Mouse (Mus musculus) thymus, postnatal 14 days (tissue): ENCODE results near the gene Ift80.
"Not testable (repeated sequence)": the region's sequence is repeated elsewhere in the genome, so short reads cannot be mapped to it uniquely, and the experiment has no call there.

Experiments
- DNase-seq: peaks from one replicate; pipeline ENCODE4 v3.0.0; 2021

The Ift80 gene

GRCm38 (mm10) chr3:69004437-69005337 is at the start of gene Ift80, which contains the start of gene Smc4:
Ift80 (minus strand) TSS chr3:69004570.
Smc4 (plus strand) TSS chr3:69004738.
- DNase-seq: peak; percentile 96

DNA sequence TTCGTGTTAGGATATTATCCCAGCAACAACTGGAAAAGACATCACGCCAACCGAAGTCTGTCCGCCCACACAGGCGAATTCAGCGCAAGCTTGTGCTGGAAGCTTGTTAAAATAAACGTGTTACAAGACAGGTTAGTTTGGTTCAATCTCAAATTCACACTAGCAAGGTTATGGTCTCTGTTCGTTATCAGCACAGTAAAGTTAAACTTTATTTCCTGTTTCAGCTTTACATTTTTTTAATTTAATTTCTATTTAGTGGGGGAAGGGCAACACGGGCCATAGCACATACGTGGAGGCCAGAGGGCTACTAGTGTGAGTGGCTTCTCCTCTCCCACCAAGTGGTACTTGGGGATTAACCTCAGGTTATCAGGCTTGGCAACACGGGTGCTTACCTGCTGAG is 47.5 kb upstream of the Ift80 start:
- no peak for DNase-seq

GRCm38 (mm10) chr3:69049011-69049410 is 44.6 kb upstream of the Ift80 start:
- DNase-seq: no peak

GRCm38 (mm10) chr3:69047684-69048083 is 43.3 kb upstream of the Ift80 start:
- DNase-seq: no peak

DNA sequence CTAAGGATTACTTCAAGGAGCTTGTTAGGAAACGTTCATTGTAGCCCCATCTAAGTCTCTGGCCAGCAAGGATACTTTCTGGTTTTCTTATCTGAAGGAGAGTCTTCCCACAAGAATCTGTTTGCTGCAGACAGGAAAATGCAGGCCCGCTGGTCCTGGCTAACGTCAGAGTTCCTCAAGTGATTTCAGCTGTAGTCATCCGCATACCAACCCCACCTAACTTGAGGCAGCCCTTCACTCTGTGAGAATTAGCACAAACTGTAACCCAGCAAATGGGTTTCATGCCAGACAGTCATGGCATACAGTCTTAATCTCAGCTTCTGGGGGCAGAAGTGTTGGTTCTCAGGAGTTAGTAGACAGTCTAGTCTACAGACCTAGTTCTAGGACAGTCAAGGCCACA is 42.1 kb upstream of the Ift80 start:
- no peak for DNase-seq

DNA sequence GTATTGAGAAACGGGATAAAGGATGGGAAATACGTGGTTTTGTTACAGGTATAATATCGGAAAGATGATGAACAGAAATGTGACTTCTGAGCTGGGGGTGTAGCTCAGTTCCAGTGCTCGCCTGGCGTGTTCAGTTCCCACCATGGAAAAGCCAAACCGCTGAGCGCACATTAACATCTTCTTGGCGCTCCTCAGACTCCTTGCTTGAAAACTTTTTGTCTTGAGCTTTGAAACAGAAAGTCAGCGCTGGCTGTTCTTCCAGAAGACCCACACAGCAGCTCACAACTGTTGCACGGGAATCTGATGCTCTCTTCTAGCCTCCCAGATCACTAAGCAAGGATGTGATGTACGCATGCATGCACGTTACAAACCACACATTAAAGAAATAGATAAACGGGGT is 41.4 kb upstream of the Ift80 start:
- DNase-seq: no peak

GRCm38 (mm10) chr3:69045400-69045703 is 41.0 kb upstream of the Ift80 start:
- DNase-seq: no peak

DNA sequence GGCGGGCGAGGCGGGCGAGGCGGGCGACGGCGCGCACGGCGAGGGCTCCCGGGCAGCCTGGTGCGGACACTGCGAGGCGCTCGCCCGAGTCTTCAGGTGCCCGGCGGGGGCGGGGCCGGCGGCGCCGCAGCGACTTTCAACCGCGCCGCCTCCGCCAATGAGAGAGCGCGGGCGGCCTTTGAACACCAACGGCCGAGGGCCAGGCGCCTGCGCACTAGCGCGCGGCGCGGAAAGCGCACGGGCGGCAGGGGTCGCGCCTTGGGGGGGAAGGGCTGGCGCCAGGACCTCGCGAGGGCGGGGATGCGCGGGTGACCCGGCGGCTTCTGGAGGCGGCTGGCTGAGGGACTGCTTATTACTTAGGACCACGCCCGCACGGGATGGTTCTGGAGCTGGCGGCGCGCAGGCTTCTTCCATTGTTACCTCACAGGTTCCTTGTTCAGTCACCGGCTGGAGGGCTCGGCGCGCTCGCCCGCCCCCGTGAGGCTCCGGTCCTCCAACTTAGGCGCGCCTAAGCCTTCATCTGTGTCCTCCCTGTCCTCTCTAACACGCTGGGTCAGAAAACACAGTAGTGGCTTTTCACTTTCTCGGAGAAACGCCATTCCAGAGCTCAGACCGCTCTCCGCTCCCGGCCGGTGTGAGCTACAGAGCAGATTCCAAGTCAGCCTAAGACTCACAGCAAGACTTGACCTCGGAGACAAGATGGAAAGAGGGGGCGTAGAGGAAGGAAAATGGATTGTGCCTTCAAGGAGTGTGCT is 40.5 kb upstream of the Ift80 start, which contains the start of gene Trim59:
Gene Trim59 (minus strand): TSS at position 111 of the 755 bp plus-strand sequence.
- DNase-seq: peak; percentile 94

DNA sequence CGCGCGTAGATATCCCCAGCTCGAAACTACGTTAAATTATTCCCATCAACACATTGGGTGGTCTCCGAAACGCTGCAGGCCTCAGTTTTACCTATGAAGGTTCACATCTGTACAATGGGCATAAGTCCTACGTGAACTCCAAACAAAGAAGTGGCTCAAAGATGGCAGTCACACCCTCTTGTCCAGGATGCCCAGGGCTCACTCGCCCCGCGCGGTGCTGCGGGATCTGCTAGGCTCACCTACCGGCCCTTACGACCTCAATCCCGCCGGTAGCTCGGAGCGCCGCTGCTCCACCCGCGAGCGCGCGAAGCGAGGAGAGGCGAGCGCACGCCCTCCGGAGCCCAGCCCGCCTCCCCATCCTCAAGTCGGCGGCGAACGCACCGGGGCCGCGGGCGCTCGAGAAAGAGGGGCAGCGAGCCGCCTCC is 39.8 kb upstream of the Ift80 start:
- no peak for DNase-seq

GRCm38 (mm10) chr3:69041298-69041697 is 36.9 kb upstream of the Ift80 start:
- DNase-seq: no peak

DNA sequence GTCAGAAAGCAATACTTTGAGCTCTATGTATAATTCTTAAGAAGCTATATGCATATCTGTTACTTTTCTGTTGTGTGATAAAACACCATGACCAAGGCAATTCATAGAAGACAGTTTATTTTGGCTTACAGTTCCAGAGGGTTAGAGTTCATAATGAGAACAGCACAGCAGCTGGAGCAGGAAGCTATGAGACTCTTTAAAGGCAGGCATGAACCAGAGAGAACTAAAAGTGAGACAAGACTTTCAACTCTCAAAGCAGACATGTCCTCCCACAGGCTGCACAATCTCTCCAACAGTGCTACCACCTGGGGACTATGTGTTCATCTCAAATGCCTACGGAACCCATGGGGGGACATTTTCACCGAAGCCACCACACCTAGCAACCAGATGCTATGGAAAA is 35.7 kb upstream of the Ift80 start:
- DNase-seq: no peak

DNA sequence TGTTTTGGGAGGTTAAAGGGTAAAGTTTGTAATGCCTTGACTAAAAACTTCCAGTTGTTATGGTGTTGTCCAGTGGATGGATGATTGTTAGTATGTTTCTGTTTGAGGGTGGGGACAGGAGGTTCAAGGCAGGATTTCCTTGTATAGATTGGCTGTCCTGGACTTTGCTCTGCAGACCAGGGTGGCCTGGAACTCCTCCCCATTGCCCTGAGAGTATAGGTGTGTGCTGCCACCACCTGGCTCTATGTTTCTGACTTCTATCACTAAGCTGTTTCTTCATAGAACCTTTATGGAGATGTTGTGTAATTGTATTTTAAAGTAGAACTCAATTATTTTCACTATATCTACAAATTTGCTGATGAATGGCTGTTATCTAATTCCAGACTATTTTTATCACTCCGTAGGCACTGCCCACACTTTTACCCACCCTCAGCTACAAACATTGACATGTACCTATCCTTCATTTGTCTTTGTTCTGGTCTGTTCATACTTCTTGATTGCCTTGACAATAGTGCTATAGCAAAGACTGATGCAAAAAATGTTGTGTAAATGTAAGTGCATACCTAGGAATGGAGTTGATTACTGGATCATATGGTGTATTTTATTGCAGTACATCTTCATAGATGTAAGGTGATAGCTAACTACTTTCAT is 21.9 kb upstream of the Ift80 start:
- peak; percentile 28 for DNase-seq

GRCm38 (mm10) chr3:69020764-69021163 is 16.4 kb upstream of the Ift80 start:
- DNase-seq: no peak

DNA sequence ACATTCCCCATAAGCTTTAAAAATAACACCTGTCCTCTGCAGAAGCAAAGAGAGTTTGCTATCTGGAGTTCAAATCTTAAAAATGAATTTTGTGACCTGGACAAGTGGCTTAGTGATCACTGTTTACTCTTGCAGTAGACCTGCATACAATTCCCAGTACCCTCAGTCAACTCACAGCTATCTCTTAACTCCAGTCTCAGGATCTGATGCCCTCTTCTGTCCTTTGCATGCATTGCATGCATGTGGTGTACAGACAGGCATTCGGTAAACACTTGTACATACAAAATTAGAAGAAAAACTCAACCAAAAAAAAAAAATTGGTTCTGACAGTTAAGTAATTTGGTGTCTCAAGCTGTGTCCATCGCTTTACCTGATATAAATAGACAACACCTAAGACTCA is 15.9 kb upstream of the Ift80 start:
- peak; percentile 57 for DNase-seq

DNA sequence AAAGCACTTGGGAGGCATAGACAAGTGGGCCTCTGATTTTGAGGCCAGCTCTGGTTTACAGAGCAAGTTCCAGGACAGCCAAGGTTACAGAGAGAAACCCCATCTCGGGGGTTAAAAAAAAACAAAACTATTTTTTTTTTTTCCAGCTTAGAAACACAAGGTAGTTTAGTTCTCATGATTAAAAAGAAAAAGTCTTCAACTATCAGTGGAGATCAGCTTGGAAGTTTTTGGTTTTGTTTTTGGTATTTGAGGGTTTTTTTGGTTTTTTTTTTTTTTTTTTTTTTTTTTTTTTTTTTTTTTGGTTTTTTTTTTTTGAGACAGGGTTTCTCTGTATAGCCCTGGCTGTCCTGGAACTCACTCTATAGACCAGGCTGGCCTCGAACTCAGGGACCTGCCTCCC is 14.3 kb upstream of the Ift80 start:
- DNase-seq: not testable (repeated sequence)

DNA sequence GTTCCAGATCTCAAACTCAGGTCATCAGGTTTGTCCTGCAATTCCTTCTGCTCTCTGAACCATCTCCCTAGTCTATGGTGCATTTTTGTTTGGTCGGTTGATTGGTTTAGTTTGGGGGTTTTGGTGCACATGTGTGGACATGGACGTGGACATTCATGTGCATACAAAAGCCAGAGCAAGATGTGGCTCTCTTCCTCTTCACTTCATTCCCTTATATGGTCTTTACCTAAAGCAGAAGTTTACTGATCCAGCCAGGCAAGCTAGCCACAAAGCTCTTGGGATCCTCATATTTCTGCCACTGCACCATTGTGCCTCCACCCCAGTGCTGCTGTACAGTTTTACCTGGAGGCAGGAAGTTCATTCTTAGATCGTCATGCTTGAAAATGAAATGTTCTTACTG is 12.8 kb upstream of the Ift80 start:
- no peak for DNase-seq

GRCm38 (mm10) chr3:69008873-69009272 is 4.5 kb upstream of the Ift80 start:
- no peak for DNase-seq

DNA sequence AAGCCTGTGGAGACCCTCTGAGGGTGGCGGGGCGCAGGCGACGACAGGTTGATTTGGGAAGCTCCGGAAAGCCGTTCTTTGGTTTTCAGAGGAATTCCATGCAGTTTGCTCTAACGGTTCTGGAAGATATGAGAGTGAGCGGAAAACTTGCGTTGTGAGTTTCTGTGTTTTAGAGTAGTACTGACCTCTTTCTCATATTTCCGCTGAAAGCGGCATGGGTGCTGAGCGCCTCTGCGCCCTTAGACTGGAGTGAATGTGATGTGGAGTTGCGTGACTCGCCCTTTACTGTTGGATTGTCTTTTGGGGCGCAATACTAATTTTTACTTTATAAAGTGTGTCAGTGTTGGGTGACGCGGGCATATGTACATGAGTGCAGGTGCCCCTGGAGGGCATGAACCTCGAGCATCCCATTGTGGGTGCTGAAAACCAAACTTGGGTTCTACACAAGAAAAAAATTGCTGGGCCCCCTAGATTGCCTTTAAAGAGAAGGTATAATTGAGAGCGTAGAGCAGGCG is 1.9 kb upstream of the Ift80 start:
- DNase-seq: peak; percentile 56

DNA sequence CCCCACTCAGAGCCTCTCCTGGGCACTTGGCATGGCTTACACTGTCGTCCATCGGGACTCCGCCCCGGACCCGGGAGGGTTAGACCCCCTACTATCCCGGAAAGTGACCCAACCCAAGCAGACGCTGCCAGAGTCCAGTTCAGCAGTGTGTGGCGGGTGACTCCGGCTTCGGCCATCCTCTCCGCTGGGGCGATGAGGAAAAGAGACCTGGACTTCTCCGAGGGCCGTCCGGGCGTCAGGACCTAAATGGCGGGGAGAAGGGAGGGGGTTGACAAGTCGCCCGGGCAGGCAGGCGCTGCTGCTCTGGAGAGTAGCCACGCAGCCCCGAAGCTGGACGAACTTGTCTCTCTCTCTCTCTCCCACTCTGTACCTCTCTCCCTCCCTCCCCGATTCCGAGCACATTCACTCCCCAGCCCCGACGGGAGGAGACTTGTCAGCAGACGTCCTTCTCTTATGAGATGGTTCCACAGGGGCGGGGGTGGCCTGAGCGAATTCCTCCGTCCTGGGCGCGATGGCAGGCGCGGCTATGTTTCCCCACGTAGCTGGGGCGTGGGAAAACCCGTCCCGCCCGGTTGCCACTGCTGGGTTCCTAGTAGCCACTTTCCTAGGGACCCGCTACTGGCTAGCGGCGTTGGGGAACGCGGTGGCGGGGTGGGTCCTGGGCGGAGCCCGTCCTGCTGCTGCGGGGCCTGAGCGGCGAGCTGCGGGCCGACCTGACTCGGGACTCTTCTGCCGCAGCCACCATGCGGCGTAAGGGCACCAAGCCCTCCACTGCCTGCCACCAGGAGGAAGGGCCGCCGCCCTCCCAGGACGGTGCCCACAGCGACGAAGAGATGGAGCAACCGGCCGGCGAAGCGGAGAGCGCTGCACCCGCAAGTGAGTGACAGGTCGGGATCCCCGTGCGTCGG is 1.2 kb upstream of the Ift80 start:
- DNase-seq: peak; percentile 63

DNA sequence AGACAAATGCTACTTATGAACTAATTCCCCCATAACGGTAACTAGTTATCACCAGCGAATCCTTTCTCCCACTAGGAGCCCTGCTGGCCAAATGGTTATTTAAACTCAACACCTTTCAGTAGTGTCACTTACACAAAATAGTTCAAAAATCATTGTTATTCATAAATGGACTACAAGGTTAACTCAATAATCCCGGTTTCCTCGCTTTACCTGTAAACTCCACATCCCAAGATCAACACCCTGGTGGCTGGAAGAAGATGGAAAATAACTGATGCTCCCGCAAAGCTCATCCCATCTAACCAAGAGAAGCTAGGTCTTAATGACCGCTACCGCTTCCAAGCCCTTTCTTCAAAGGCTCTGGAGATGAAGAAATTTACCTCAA is 324 bp downstream of the Ift80 start:
- no peak for DNase-seq

DNA sequence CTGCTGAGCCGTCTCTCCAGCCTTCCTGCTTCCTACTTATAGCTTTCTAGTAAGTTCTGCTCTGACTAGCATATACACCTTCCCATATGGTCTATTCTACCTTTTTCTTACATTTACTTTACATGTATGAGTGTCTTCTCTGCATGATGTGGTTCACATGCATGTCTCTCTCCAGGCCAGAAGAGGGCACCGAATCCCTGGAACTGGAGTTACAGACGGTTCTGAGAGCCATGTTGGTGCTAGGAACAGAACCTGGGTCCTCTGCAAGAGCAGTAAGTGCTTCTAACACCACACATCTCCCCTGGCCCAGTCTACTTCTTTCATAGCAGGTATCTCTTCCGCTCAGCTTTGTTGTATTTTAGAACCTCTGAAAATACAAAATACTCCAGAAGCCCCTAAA is 1.6 kb downstream of the Ift80 start:
- DNase-seq: no peak

DNA sequence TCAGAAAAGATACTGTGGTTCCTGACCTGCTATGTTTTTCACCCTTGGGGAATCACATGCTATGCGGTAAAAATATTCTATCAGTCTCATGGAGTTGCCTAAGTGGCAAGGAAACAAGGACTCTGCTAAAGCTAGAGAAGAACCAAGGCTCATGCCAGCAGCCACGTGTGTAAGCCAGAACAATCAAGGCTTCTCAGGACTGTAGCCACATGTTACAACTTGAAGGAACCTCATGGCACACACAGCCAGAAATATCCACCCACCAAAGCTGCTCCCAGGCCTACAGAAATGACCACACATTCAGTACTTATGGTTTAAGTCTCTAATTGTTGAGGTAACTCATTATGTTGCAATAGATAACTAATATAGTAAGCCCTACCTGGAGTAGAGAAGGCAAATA is 17.8 kb downstream of the Ift80 start:
- DNase-seq: no peak
